Mouse (Mus musculus) natural killer cell, adult 2 months (primary cell): ENCODE measurements around the gene Tk2.

ENCODE experiments used
- DNase-seq, 2 experiments: peaks; one replicate each; pipeline ENCODE4 v3.0.0; 2022; ENCODE audit warnings: low spot score in 2 of 2

Gene Tk2

GRCm38 (mm10) chr8:104219806-104220205, 28.6 kb downstream of the Tk2 start:
- DNase-seq: peak; percentile 49 to 67

GRCm38 (mm10) chr8:104219079-104219478, 29.3 kb downstream of the Tk2 start:
- DNase-seq: peak; percentile 50 to 75

GRCm38 (mm10) chr8:104217601-104218000, 30.8 kb downstream of the Tk2 start:
- DNase-seq: no peak

GRCm38 (mm10) chr8:104205292-104205691, 43.1 kb downstream of the Tk2 start:
- DNase-seq: no peak

GRCm38 (mm10) chr8:104202320-104202719, 46.0 kb downstream of the Tk2 start:
- no peak for DNase-seq

GRCm38 (mm10) chr8:104201622-104202021, 46.7 kb downstream of the Tk2 start:
- no peak for DNase-seq

- DNase-seq: no peak
Measured at GRCm38 (mm10) chr8:104199802-104200201, 48.6 kb downstream of the Tk2 start.

GRCm38 (mm10) chr8:104191496-104191895, 56.9 kb downstream of the Tk2 start:
- no peak for DNase-seq

GRCm38 (mm10) chr8:104190777-104191468, 57.4 kb downstream of the Tk2 start:
- DNase-seq: no peak

GRCm38 (mm10) chr8:104188459-104188858, 59.9 kb downstream of the Tk2 start:
- DNase-seq: no peak

GRCm38 (mm10) chr8:104187622-104188021, 60.7 kb downstream of the Tk2 start:
- no peak for DNase-seq

GRCm38 (mm10) chr8:104186827-104187226, 61.5 kb downstream of the Tk2 start:
- no peak for DNase-seq

- no peak for DNase-seq
Measured at GRCm38 (mm10) chr8:104184905-104185304, 63.5 kb downstream of the Tk2 start.

GRCm38 (mm10) chr8:104177054-104177453, 71.3 kb downstream of the Tk2 start:
- no peak for DNase-seq
